Mouse (Mus musculus) lung, postnatal 0 days (tissue): ENCODE results near the gene Gm49354.
"Not testable (repeated sequence)": the region's sequence is repeated elsewhere in the genome, so short reads cannot be mapped to it uniquely, and the experiment has no call there.

Source experiments
- CTCF ChIP-seq: IDR thresholded peaks from 2 replicates; pipeline ENCODE4 v1.5.1; 2016; ENCODE audit warnings: antibody characterized with exemption, mild to moderate bottlenecking
- EP300 ChIP-seq: IDR thresholded peaks from 2 replicates; pipeline ENCODE4 v1.6.1; 2016; ENCODE audit warnings: antibody characterized with exemption, mild to moderate bottlenecking, control low read depth

DNA sequence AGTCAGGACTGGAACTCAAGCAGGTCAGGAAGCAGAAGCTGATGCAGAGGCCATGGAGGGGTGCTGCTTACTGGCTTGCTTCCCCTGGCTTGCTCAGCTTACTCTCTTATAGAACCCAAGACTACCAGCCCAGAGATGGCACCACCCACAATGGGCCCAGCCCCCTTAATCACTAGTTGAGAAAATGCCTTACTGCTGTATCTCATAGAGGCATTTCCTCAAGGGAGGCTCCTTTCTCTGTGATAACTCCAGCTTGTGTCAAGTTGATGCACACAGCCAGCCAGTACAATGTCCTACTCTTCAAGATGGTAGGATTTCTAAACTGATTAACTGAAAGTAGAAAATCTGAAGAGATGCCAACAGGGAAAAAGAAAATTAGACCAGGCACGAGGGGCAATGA, 60.0 kb downstream of the Gm49354 start:
- TF ChIP-seq CTCF, EP300: not testable (repeated sequence)
